8 mouse cellular contexts compared by ENCODE assay signal in genomic region chr19:53841915-53842314, GRCm38 (mm10). TPM values are rescaled to one million over a fixed set of nuclear protein-coding genes. Genes with fewer than 3 reads are reported as not detected.
DNase-seq lines count a peak whose midpoint lies in the region; ATAC-seq and TF ChIP-seq lines count a peak whose summit lies in the region.

No protein-coding gene starts in this region.

- H3K9ac ChIP-seq in liver, adult 2 months (ENCODE audit: low read depth, low read length): no peak overlapping the region
- H3K9ac ChIP-seq in liver, embryonic 12.5 days: no peak overlapping the region

- H3K36me3 ChIP-seq in liver, adult 2 months (ENCODE audit: control insufficient read depth, insufficient read depth, low read length): no peaks in the 10 kb centered on the region
- no peaks in the 10 kb centered on the region for H3K36me3 ChIP-seq in liver, embryonic 12.5 days

- H3K4me3 ChIP-seq in liver, adult 2 months (ENCODE audit: insufficient read depth, low read depth, low read length): no peak overlapping the region
- H3K4me3 ChIP-seq in liver, embryonic 12.5 days: no peak overlapping the region

- no peaks in the 10 kb centered on the region for H3K27me3 ChIP-seq in liver, adult 2 months (ENCODE audit: control insufficient read depth, insufficient read depth, low read length)
- H3K27me3 ChIP-seq in liver, embryonic 12.5 days (replicated peaks): no peaks in the 10 kb centered on the region

- no peaks in the 10 kb centered on the region for H3K9me3 ChIP-seq in liver, embryonic 12.5 days (replicated peaks)

- no peak for ATAC-seq in liver, embryonic 12.5 days
- ATAC-seq in megakaryocyte, adult 5-6 weeks (ENCODE audit: poor library complexity, severe bottlenecking): peak; percentile 62

- no peak overlapping the region for H3K27ac ChIP-seq in liver, adult 2 months (replicated peaks; ENCODE audit: insufficient read depth, low read depth, low read length)
- H3K27ac ChIP-seq in liver, embryonic 12.5 days: no peak overlapping the region

- H3K4me1 ChIP-seq in liver, adult 2 months (ENCODE audit: control insufficient read depth, insufficient read depth, low read length): no peaks in the 10 kb centered on the region
- 0 out of 2 replicates have a peak, but pooled peaks cover 6% of the 10 kb centered on the region for H3K4me1 ChIP-seq in liver, embryonic 12.5 days

- no peaks in the 10 kb centered on the region for H3K79me2 ChIP-seq in liver, adult 2 months (ENCODE audit: control insufficient read depth, insufficient read depth, low read length)

- peak; percentile 28 to 45 for DNase-seq in cerebellum, adult 18-20 months
- DNase-seq in cerebellum, adult 9-11 months: no peak
- DNase-seq in liver, adult 2 months (ENCODE audit: extremely low read depth, low read depth, low spot score): peak; percentile 39
- peak; percentile 41 to 67 for DNase-seq in cerebellum, postnatal 25 days
- DNase-seq in thymus, postnatal 14 days: peak; percentile 85
- DNase-seq in urinary bladder, adult 18-20 months (ENCODE audit: low spot score in 2 of 2): no peak

- TF ChIP-seq POLR2A in liver, adult 2 months (IDR thresholded peaks at IDR 0.05; ENCODE audit: extremely low read depth, insufficient read depth, low read length): no peak

- peak; percentile 57; the same call in 1 of the 2 replicates for TF ChIP-seq CTCF in liver, adult 2 months (IDR thresholded peaks at IDR 0.05; ENCODE audit: low read depth, low read length)

- H3K4me2 ChIP-seq in liver, embryonic 12.5 days: no peak overlapping the region

- 58% methylated on average over 8 of the region's 8 CpGs for WGBS in liver, adult 2 months
- 60% methylated on average over 8 of the region's 8 CpGs for WGBS in liver, embryonic 12.5 days (ENCODE audit: insufficient replicate concordance)

RNA-seq across cellular contexts. Expression of gene Pdcd4, which starts 50.1 kb away (rescaled TPM):
- 89.5 and 92.5 TPM in 2 replicates for total RNA-seq in liver, adult 2 months (2014; rRNA removed)
- polyA plus RNA-seq in liver, adult 2 months (2012; rRNA removed): 16.4 and 17.8 TPM in 2 replicates
- 24.2 and 24.4 TPM in 2 replicates for polyA plus RNA-seq in liver, embryonic 12.5 days (2016; fragmentation: Nextera tagmentation; extraction: Ambion mirVana)
- 60.2 and 73.4 TPM in 2 replicates for total RNA-seq in megakaryocyte, adult 5-6 weeks (2015)
- 79.2 and 85.9 TPM in 2 replicates for total RNA-seq in megakaryocyte, adult 5-6 weeks (2017)

Comparison
In these comparisons a context has a peak if more than half of its experiments do, and no peak if none do; other contexts are left out.
1. DNase-seq: peak in cerebellum, adult 18-20 months (2 of 2), liver, adult 2 months (single experiment), cerebellum, postnatal 25 days (2 of 2) and thymus, postnatal 14 days (single experiment); none in cerebellum, adult 9-11 months (single experiment) and urinary bladder, adult 18-20 months (0 of 2).